Mouse (Mus musculus) intestine, embryonic 15.5 days (tissue): ENCODE measurements around the gene Clic3. TPM values are rescaled to one million over a fixed set of nuclear protein-coding genes. Genes with fewer than 3 reads are reported as not detected.

Experiments used
- ATAC-seq: fragments of 200-750 bp; cut with Nextera tagmentation; 2 replicates; pipeline ENCODE4 v1.8.0; 2017; ENCODE audit warnings: moderate TSS enrichment, moderate library complexity
- H3K27ac ChIP-seq: fragments of 300-500 bp; sonication (generic); 2 replicates; pipeline ENCODE4 v1.5.1; 2015; ENCODE audit warnings: mild to moderate bottlenecking, inconsistent platforms
- H3K27me3 ChIP-seq: fragments of 300-500 bp; sonication (generic); replicated peaks from 2 replicates; pipeline ENCODE4 v1.6.1; 2015; ENCODE audit warnings: inconsistent platforms
- H3K36me3 ChIP-seq: fragments of 300-500 bp; sonication (generic); 2 replicates; pipeline ENCODE4 v1.6.1; 2015; ENCODE audit warnings: inconsistent platforms
- H3K4me1 ChIP-seq: fragments of 300-500 bp; sonication (generic); replicated peaks from 2 replicates; pipeline ENCODE4 v1.6.1; 2015; ENCODE audit warnings: inconsistent platforms
- H3K4me2 ChIP-seq: fragments of 300-500 bp; sonication (generic); replicated peaks from 2 replicates; pipeline ENCODE4 v1.6.1; 2015; ENCODE audit warnings: mild to moderate bottlenecking, inconsistent platforms
- H3K4me3 ChIP-seq: fragments of 300-500 bp; sonication (generic); replicated peaks from 2 replicates; pipeline ENCODE4 v1.5.1; 2015; ENCODE audit warnings: inconsistent platforms
- H3K9ac ChIP-seq: fragments of 300-500 bp; sonication (generic); 2 replicates; pipeline ENCODE4 v1.6.1; 2015; ENCODE audit warnings: inconsistent platforms
- H3K9me3 ChIP-seq: fragments of 300-500 bp; sonication (generic); 2 replicates; pipeline ENCODE4 v1.6.1; 2016; ENCODE audit warnings: inconsistent platforms
- WGBS: fragments of 180-500 bp; shearing (Covaris S2); methylation state at CpG from one replicate; pipeline ENCODE4 v1.1.7; 2015; 5-methylcytosine and 5-hydroxymethylcytosine counted together
- polyA plus RNA-seq: library from polyadenylated mRNA; unstranded; fragments of >200 nt; fragmentation: Nextera tagmentation; extraction: Ambion mirVana; gene quantifications from 2 replicates; pipeline ENCODE4 v1.2.1, GENCODE M21; 2015

Clic3 gene
- polyA plus RNA-seq, 1 experiment from 2014 or later, result 2.2 TPM

DNA sequence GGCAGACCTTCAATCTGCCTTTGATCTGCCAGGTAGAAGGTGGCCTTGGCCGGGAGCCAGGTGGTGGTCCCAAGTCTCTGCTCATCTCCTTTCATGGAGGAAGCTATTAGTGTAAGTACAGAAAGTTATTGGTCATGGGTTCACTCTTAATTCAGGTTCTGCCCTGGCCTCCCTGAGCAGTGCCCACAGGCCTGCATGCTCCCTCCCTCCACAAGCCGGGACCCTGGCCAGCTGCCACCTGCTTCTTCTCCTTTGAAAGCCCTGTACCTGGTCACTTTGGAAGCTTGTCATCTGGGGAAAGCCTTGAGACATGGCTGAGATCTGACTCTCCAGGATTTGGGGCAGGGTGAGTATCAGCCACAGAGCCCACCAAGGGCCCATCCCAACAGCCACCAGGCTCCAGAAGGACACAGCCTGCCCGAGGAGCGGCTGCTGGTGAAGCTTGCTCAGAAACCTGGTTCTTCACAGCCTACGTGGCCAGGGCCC lies 36.9 kb downstream of the Clic3 start, which contains the start of gene Lcn12:
Gene Lcn12, minus strand, starts transcription at position 436 of the 486 bp plus-strand sequence.
- Histone ChIP-seq H3K9me3 (no peaks in the 10 kb centered on the region), H3K4me3 (no peak within 1 kb of the TSS), H3K4me1 (peaks cover 5% of the 10 kb centered on the region; the same call in 1 of the 2 replicates), H3K36me3 (no peaks in the 10 kb centered on the region), H3K27ac (no peak within 1 kb of the TSS), H3K9ac (no peak within 1 kb of the TSS), H3K4me2 (no peak within 1 kb of the TSS), H3K27me3 (no peaks in the 10 kb centered on the region)
- 83% methylated on average over 5 of the region's 5 CpGs for WGBS
- no peak for ATAC-seq

DNA sequence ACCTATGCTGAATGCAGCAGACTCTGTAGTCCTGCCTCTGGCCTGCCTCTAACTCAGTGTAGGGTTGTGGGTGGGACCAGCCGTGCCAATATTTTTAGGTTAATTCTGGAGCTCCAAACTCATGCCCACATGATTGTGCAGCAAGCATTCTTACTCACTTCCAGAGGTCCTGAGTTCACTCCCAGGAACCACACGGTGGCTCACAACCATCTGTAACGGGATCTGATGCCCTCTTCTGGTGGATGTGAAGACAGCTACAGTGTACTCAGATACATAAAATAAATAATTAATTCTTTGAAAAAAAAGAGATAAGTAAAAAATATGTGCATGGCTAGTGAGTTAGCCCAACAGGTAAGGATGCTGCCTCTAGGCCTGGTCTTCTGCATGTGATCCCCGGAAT lies 39.8 kb downstream of the Clic3 start:
- Histone ChIP-seq H3K36me3 (no peaks in the 10 kb centered on the region), H3K9ac (no peak overlapping the region), H3K4me1 (peaks cover 13% of the 10 kb centered on the region), H3K27ac (no peak overlapping the region), H3K27me3 (no peaks in the 10 kb centered on the region), H3K4me2 (no peak overlapping the region), H3K9me3 (no peaks in the 10 kb centered on the region), H3K4me3 (no peak overlapping the region)
- no peak for ATAC-seq
- WGBS, result 46% methylated on average over 4 of the region's 4 CpGs

DNA sequence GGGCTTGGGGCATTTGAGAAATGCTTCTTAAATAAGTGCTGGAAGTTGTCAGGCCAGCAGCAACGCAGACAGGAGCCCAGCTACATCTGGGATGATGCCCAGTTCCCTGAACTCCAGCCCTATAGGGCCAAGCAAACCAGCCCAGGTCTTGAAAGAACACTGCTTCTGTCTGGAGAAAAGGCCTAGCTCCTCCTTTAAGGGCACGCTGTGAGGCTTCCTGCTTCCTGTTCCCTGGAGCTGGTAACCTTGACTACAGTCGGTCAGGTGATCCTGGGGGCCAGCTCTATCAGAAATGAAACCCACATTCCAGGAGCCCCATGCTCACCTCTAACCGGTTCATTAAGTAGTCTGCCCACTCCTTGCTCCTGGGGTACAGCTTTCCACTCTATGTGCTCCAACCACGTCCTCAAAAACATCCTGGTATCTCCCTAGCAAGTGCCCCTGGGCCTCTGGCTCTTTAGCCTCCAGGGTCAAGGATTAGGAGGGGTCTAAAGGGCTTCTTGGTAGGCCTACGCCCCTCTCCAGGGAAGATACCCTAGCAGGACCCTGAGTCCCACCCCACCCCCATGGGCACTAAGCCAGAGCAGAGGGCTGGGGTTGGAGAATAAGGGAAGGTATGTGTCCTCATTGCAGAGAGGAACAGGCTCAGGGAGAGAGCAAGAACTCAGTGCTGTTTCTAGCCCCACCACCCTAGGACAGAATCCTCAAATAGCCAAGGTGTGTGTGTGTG lies 41.4 kb downstream of the Clic3 start:
- Histone ChIP-seq H3K4me3 (no peak overlapping the region), H3K36me3 (no peaks in the 10 kb centered on the region), H3K4me1 (peaks cover 26% of the 10 kb centered on the region), H3K4me2 (0 out of 2 replicates have a peak overlapping the region, but pooled peaks have one; percentile 3), H3K9me3 (no peaks in the 10 kb centered on the region), H3K27me3 (no peaks in the 10 kb centered on the region), H3K27ac (peak overlapping the region; percentile 58), H3K9ac (no peak overlapping the region)
- peak; percentile 14; the same call in 1 of the 2 replicates for ATAC-seq
- WGBS, result 50% methylated on average over 6 of the region's 6 CpGs

DNA sequence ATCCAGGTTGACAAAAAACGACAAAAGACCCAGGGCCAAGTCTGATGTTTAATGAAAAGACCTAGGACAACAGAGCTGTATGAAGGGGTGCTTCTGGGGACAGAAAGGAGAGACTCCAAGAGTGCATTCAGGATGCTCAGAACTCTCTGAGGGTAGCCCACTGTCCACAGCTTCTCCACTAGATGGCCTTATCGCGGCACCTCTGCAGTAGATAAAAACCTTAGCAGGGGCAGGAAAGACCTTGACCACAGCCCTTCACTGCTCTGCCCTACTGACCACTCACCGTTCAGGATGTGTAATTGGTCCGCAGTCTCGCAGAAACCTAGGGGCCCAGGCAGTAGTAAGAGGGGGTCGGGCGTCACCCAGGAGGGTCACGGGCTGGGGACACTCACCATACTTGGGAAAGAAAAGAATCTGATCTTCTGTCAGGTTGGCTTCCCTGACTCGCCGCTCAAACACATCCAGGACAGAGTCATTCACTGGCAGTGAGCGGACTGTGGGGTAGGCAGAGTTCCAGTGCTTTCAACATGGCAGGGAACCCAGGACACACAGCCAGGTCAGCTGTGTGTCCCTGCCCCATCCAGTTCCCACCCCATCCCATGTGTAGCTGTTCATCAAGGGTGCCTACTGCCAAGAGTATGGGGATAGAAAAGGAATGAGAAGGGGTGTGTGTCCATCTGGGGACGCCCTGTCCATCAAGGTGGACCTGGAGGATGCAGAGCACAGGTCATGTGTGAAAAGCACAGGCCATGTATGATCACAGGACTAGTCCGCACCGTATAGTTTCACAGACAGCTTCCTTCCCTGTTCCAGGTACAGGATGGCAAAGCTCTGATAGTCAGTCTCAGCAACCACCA lies 42.2 kb downstream of the Clic3 start:
- Histone ChIP-seq H3K4me2 (no peak overlapping the region), H3K27ac (peak overlapping the region; percentile 58; the same call in 1 of the 2 replicates), H3K4me3 (no peak overlapping the region), H3K27me3 (no peaks in the 10 kb centered on the region), H3K9ac (no peak overlapping the region), H3K36me3 (no peaks in the 10 kb centered on the region), H3K4me1 (peaks cover 27% of the 10 kb centered on the region), H3K9me3 (no peaks in the 10 kb centered on the region)
- 68% methylated on average over 15 of the region's 15 CpGs for WGBS
- ATAC-seq, result no peak

DNA sequence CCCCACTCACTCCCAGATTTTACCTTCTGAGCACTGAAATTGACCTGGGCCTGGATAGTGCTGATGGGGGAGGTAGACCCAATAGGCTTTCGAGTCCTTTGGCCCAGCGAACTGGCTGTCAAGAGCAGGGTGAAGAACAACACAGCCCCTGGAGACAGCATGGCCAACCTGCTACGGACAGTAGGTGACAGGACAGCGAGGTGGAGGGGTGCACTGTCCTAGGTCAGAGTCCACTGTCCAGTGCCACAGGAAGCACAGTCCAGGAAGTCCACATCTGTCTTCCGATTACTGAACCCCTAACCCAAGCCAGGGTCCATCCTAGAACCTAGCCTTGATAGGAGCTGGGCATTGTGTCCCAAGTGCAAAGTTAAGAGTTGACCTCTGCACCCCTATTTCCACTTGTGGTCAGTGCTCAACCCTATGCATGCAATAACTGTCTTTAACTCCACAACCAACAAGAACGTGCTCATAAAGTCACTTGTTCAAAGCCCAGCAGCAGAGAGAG lies 43.5 kb downstream of the Clic3 start:
- peaks cover 3% of the 10 kb centered on the region for H3K36me3 ChIP-seq
- H3K4me2 ChIP-seq, result peak overlapping the region; percentile 71
- peak; percentile 12 for ATAC-seq
- H3K27me3 ChIP-seq, result no peaks in the 10 kb centered on the region
- 0 out of 2 replicates have a peak overlapping the region, but pooled peaks have one; percentile 44 for H3K27ac ChIP-seq
- H3K4me1 ChIP-seq, result peaks cover 27% of the 10 kb centered on the region
- peak overlapping the region; percentile 68 for H3K4me3 ChIP-seq
- 68% methylated on average over 6 of the region's 6 CpGs for WGBS
- no peaks in the 10 kb centered on the region for H3K9me3 ChIP-seq
- H3K9ac ChIP-seq, result peak overlapping the region; percentile 45

DNA sequence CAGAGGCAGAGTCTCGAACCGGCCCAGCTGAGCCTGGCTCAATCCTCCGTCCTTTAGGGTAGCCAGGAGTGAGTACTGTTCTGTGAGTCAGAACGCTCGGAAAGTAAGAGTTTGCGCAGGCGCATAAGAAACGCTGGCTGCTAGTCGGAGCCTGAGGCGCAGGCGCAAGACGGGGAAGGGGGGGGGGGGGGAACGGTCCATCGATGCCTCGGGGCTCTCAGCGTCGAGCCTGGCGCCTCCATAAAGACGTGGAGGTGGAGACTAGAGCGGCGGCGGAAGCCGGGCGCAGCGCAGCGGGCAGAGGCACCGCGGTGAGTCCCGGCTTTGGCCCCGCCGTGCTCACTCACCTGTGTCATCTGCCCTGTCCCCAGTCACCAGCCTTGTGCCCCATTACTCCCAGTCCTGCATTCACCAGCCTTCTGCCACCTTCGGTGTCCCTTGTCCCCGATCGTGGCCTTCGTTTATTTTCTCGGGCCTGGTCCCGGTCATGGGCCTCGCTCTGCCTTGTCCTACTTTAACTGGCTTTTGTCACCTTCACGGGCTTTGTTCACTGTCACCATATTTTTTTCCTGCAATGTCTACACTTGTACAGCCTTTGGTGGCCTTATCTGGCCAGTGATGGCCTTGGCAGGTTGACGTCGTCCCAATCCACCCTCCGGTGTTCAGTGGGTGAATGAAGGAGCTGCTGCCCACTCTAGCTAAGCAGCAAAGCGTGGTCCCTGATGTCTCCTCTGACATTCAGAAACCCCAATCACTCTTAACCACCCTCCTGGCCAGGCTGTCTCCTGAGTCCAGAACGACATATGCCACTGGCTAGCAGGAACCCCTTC lies 44.2 kb downstream of the Clic3 start, which contains the start of gene Fbxw5:
Gene Fbxw5, plus strand, starts transcription at position 175 of the 830 bp plus-strand sequence.
- Histone ChIP-seq H3K4me1 (peaks cover 27% of the 10 kb centered on the region), H3K4me3 (peak within 1 kb of the TSS; percentile 68), H3K4me2 (peak within 1 kb of the TSS; percentile 84), H3K27ac (peak within 1 kb of the TSS; percentile 44; the same call in 1 of the 2 replicates), H3K36me3 (peaks cover 7% of the 10 kb centered on the region), H3K9me3 (no peaks in the 10 kb centered on the region), H3K9ac (peak within 1 kb of the TSS; percentile 87), H3K27me3 (no peaks in the 10 kb centered on the region)
- WGBS, result 1% methylated on average over 40 of the region's 44 CpGs
- ATAC-seq, result peak; percentile 86

DNA sequence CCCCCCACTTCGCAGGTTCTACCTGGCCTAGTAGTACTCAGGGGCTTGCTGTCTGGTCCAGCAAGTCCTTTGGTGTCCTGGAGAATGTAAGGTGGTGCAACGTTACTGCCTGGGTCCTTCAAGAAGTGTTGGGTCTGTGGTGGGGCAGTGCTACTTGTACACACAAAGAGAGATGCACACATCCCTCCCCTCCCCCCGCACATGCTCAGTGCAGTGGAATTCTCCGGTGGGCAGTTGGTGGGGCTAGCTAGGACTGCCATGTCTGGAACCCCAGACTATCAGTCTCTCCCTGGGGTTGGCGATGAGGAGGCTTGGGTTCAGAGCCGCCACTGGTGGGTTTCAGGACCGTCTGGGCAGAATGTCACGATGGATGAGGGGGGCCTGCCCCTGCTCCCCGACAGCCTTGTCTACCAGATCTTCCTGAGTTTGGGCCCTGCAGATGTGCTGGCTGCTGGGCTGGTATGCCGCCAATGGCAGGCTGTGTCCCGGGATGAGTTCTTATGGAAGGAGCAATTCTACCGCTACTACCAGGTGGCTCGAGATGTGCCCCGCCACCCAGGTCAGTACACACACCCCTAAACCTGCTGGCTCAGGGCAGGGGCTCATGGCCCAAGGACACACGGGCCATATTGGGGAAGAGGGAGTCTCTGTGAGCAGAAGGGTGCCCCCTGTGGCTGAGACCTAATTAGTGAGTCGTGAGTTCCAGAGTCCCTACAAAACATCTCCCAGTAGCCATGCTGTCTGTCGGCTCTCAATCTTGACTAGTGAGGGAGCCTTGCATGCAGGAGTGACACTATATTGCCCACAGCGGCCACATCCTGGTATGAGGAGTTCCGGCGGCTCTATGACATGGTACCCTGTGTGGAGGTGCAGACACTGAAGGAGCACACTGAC lies 45.2 kb downstream of the Clic3 start, which contains the start of gene C8g:
Gene C8g, minus strand, starts transcription at position 127 of the 894 bp plus-strand sequence.
- Histone ChIP-seq H3K27ac (peak within 1 kb of the TSS; percentile 33; the same call in 1 of the 2 replicates), H3K9ac (peak within 1 kb of the TSS; percentile 87), H3K4me3 (peak within 1 kb of the TSS; percentile 68), H3K9me3 (no peaks in the 10 kb centered on the region), H3K4me1 (peaks cover 27% of the 10 kb centered on the region), H3K4me2 (peak within 1 kb of the TSS; percentile 84), H3K27me3 (no peaks in the 10 kb centered on the region), H3K36me3 (peaks cover 7% of the 10 kb centered on the region)
- 74% methylated on average over 20 of the region's 20 CpGs for WGBS
- no peak for ATAC-seq

DNA sequence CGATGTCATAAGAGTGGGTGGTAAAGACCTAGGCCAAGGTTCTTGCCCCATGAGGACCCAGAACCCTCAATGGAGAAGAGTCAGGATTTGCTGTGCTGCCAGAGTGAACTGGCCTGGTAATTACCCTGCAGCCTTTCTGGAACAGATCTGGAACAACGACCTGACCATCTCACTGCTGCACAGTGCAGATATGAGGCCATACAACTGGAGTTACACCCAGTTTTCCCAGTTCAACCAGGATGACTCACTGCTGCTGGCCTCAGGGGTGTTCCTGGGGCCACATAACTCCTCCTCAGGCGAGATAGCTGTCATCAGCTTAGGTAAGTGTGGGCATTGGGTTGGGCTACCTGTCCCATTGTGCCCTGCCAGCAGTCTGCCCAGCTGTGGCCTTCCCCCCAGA lies 46.1 kb downstream of the Clic3 start:
- Histone ChIP-seq H3K27ac (0 out of 2 replicates have a peak overlapping the region, but pooled peaks have one; percentile 14), H3K9ac (no peak overlapping the region), H3K4me2 (peak overlapping the region; percentile 84; the same call in 1 of the 2 replicates), H3K4me3 (no peak overlapping the region), H3K27me3 (no peaks in the 10 kb centered on the region), H3K4me1 (peaks cover 22% of the 10 kb centered on the region), H3K9me3 (no peaks in the 10 kb centered on the region), H3K36me3 (peaks cover 7% of the 10 kb centered on the region)
- peak; percentile 33 for ATAC-seq
- WGBS, result 71% methylated on average over 3 of the region's 3 CpGs

DNA sequence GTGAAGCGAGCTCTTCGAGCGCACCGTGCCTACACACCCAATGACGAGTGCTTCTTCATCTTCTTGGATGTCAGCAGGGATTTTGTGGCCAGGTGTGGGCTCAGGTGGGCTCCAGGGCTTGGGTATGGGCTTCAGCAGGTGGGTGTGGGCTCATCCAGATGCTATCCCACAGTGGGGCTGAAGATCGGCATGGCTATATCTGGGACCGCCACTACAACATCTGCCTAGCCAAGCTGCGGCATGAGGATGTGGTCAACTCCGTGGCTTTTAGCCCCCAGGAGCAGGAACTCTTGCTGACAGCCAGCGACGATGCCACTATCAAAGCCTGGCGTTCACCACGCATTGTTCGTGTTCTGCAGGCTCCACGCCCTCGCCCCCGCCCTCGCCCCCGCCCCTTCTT lies 47.9 kb downstream of the Clic3 start:
- ATAC-seq, result no peak
- Histone ChIP-seq H3K4me1 (peaks cover 22% of the 10 kb centered on the region), H3K27ac (no peak overlapping the region), H3K9me3 (no peaks in the 10 kb centered on the region), H3K27me3 (no peaks in the 10 kb centered on the region), H3K9ac (no peak overlapping the region), H3K4me3 (no peak overlapping the region), H3K4me2 (no peak overlapping the region), H3K36me3 (peaks cover 7% of the 10 kb centered on the region)
- WGBS, result 92% methylated on average over 19 of the region's 19 CpGs

DNA sequence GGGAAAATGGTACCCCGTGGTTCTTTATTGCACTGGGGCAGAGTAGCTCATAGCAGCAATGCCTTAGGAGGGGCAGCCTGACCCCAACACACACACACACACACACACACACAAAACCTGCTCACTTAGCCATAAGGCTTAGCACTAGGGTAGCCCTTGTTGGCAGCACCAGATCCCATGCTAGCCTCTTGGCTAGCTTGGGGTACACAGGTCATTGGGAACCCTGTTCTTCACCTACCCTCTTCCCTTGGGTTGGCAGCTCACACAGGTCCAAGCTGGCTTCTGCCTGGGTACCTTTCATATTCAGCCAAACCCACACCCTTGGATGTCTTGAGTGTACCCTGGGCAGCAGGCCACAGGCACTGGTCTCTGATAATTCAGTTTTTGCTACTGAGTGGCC lies 48.4 kb downstream of the Clic3 start:
- Histone ChIP-seq H3K9me3 (no peaks in the 10 kb centered on the region), H3K4me3 (no peak overlapping the region), H3K36me3 (peaks cover 7% of the 10 kb centered on the region), H3K9ac (0 out of 2 replicates have a peak overlapping the region, but pooled peaks have one; percentile 1), H3K4me2 (no peak overlapping the region), H3K4me1 (peaks cover 19% of the 10 kb centered on the region), H3K27ac (no peak overlapping the region), H3K27me3 (no peaks in the 10 kb centered on the region)
- ATAC-seq, result no peak
- WGBS, result 92% methylated on average over 1 of the region's 1 CpGs
